Mouse (Mus musculus): ENCODE results near the gene Gm28635. TPM values are rescaled to one million over a fixed set of nuclear protein-coding genes. Genes with fewer than 3 reads are reported as not detected.

Gm28635 gene
- polyA plus RNA-seq, 1 experiment from 2014 or later, result not detected

GRCm38 (mm10) chr2:84670569-84670933 is 7.3 kb downstream of the Gm28635 start, which contains the start of gene Selenoh:
Gene Selenoh (minus strand): TSS chr2:84670770.
- H3K36me3 ChIP-seq (ENCODE audit: control insufficient read depth, insufficient read depth, low read length), result peaks cover 39% of the 10 kb centered on the region
- peak within 1 kb of the TSS; percentile 83 for H3K9ac ChIP-seq (replicated peaks; ENCODE audit: low read length)
- under 1% methylated on average over 20 of the region's 20 CpGs for WGBS
- no peaks in the 10 kb centered on the region for H3K27me3 ChIP-seq (ENCODE audit: control insufficient read depth, insufficient read depth, low read length)
- ATAC-seq (ENCODE audit: low FRiP score, low TSS enrichment) (peak; percentile 96), DNase-seq (peak; percentile 96)
- peak within 1 kb of the TSS; percentile 91 for H3K4me3 ChIP-seq (replicated peaks; ENCODE audit: low read depth, low read length)
- H3K4me1 ChIP-seq (ENCODE audit: control insufficient read depth, insufficient read depth, low read length), result peaks cover 7% of the 10 kb centered on the region
- peak within 1 kb of the TSS; percentile 77 for H3K4me2 ChIP-seq (ENCODE audit: low read length)
- H3K27ac ChIP-seq (replicated peaks; ENCODE audit: low read depth, low read length), result peak within 1 kb of the TSS; percentile 89
- H3K9me3 ChIP-seq (ENCODE audit: control insufficient read depth, low read length), result no peaks in the 10 kb centered on the region

- H3K4me2 ChIP-seq (ENCODE audit: low read length), result peak overlapping the region; percentile 77
- H3K9ac ChIP-seq (replicated peaks; ENCODE audit: low read length), result peak overlapping the region; percentile 83
- DNase-seq (peak; percentile 62), ATAC-seq (ENCODE audit: low FRiP score, low TSS enrichment) (peak; percentile 76)
- peaks cover 33% of the 10 kb centered on the region for H3K36me3 ChIP-seq (ENCODE audit: control insufficient read depth, insufficient read depth, low read length)
- H3K9me3 ChIP-seq (ENCODE audit: control insufficient read depth, low read length), result no peaks in the 10 kb centered on the region
- no peaks in the 10 kb centered on the region for H3K27me3 ChIP-seq (ENCODE audit: control insufficient read depth, insufficient read depth, low read length)
- 1% methylated on average over 39 of the region's 39 CpGs for WGBS
- peak overlapping the region; percentile 89 for H3K27ac ChIP-seq (replicated peaks; ENCODE audit: low read depth, low read length)
- peaks cover 7% of the 10 kb centered on the region for H3K4me1 ChIP-seq (ENCODE audit: control insufficient read depth, insufficient read depth, low read length)
- H3K4me3 ChIP-seq (replicated peaks; ENCODE audit: low read depth, low read length), result peak overlapping the region; percentile 91
These were observed 7.8 kb downstream of the Gm28635 start for GRCm38 (mm10) chr2:84669828-84670568.

GRCm38 (mm10) chr2:84666081-84666480 is 11.8 kb downstream of the Gm28635 start:
- H3K9ac ChIP-seq (replicated peaks; ENCODE audit: low read length), result no peak overlapping the region

GRCm38 (mm10) chr2:84662866-84663265 is 15.0 kb downstream of the Gm28635 start:
- Histone ChIP-seq H3K4me2 (ENCODE audit: low read length) (no peak overlapping the region), H3K27ac (replicated peaks; ENCODE audit: low read depth, low read length) (no peak overlapping the region), H3K9ac (replicated peaks; ENCODE audit: low read length) (no peak overlapping the region), H3K36me3 (ENCODE audit: control insufficient read depth, insufficient read depth, low read length) (no peaks in the 10 kb centered on the region), H3K4me1 (ENCODE audit: control insufficient read depth, insufficient read depth, low read length) (no peaks in the 10 kb centered on the region), H3K9me3 (ENCODE audit: control insufficient read depth, low read length) (no peaks in the 10 kb centered on the region), H3K4me3 (replicated peaks; ENCODE audit: low read depth, low read length) (no peak overlapping the region), H3K27me3 (ENCODE audit: control insufficient read depth, insufficient read depth, low read length) (no peaks in the 10 kb centered on the region)
- ATAC-seq (ENCODE audit: low FRiP score, low TSS enrichment), result no peak
- peak; percentile 51 for DNase-seq
- WGBS, result 22% methylated on average over 2 of the region's 2 CpGs

More at GRCm38 (mm10) chr2:84666081-84666480, 11.8 kb downstream of the Gm28635 start:
- Histone ChIP-seq H3K27ac (replicated peaks; ENCODE audit: low read depth, low read length) (no peak overlapping the region), H3K27me3 (ENCODE audit: control insufficient read depth, insufficient read depth, low read length) (no peaks in the 10 kb centered on the region), H3K4me1 (ENCODE audit: control insufficient read depth, insufficient read depth, low read length) (peaks cover 5% of the 10 kb centered on the region), H3K9me3 (ENCODE audit: control insufficient read depth, low read length) (no peaks in the 10 kb centered on the region), H3K36me3 (ENCODE audit: control insufficient read depth, insufficient read depth, low read length) (peaks cover 6% of the 10 kb centered on the region; the same call in 1 of the 2 replicates), H3K4me2 (ENCODE audit: low read length) (no peak overlapping the region), H3K4me3 (replicated peaks; ENCODE audit: low read depth, low read length) (no peak overlapping the region)
- 68% methylated on average over 12 of the region's 12 CpGs for WGBS
- DNase-seq, result no peak
- ATAC-seq (ENCODE audit: low FRiP score, low TSS enrichment), result no peak

- no peak overlapping the region for H3K4me2 ChIP-seq (ENCODE audit: low read length)
- no peaks in the 10 kb centered on the region for H3K9me3 ChIP-seq (ENCODE audit: control insufficient read depth, low read length)
- H3K27me3 ChIP-seq (ENCODE audit: control insufficient read depth, insufficient read depth, low read length), result no peaks in the 10 kb centered on the region
- 73% methylated on average over 3 of the region's 3 CpGs for WGBS
- no peak overlapping the region for H3K9ac ChIP-seq (replicated peaks; ENCODE audit: low read length)
- no peak overlapping the region for H3K4me3 ChIP-seq (replicated peaks; ENCODE audit: low read depth, low read length)
- H3K4me1 ChIP-seq (ENCODE audit: control insufficient read depth, insufficient read depth, low read length), result no peaks in the 10 kb centered on the region
- no peaks in the 10 kb centered on the region for H3K36me3 ChIP-seq (ENCODE audit: control insufficient read depth, insufficient read depth, low read length)
- DNase-seq (peak; percentile 48), ATAC-seq (ENCODE audit: low FRiP score, low TSS enrichment) (no peak)
- H3K27ac ChIP-seq (replicated peaks; ENCODE audit: low read depth, low read length), result no peak overlapping the region
These were observed 17.6 kb downstream of the Gm28635 start for GRCm38 (mm10) chr2:84660253-84660652.

- WGBS, result 93% methylated on average over 32 of the region's 32 CpGs
- H3K9me3 ChIP-seq (ENCODE audit: control insufficient read depth, low read length), result no peaks in the 10 kb centered on the region
- no peak within 1 kb of the TSS for H3K4me2 ChIP-seq (ENCODE audit: low read length)
- no peak within 1 kb of the TSS for H3K4me3 ChIP-seq (replicated peaks; ENCODE audit: low read depth, low read length)
- H3K36me3 ChIP-seq (ENCODE audit: control insufficient read depth, insufficient read depth, low read length), result no peaks in the 10 kb centered on the region
- ATAC-seq (ENCODE audit: low FRiP score, low TSS enrichment), result no peak
- no peak for DNase-seq
- no peak within 1 kb of the TSS for H3K9ac ChIP-seq (replicated peaks; ENCODE audit: low read length)
- no peaks in the 10 kb centered on the region for H3K27me3 ChIP-seq (ENCODE audit: control insufficient read depth, insufficient read depth, low read length)
- no peak within 1 kb of the TSS for H3K27ac ChIP-seq (replicated peaks; ENCODE audit: low read depth, low read length)
- H3K4me1 ChIP-seq (ENCODE audit: control insufficient read depth, insufficient read depth, low read length), result no peaks in the 10 kb centered on the region
These were observed 19.0 kb downstream of the Gm28635 start, which contains the start of gene Btbd18 for GRCm38 (mm10) chr2:84658806-84659205. Gene Btbd18 (plus strand): TSS chr2:84659079.

GRCm38 (mm10) chr2:84655864-84656263 is 22.0 kb downstream of the Gm28635 start:
- DNase-seq (no peak), ATAC-seq (ENCODE audit: low FRiP score, low TSS enrichment) (no peak)
- Histone ChIP-seq H3K4me2 (ENCODE audit: low read length) (no peak overlapping the region), H3K27ac (replicated peaks; ENCODE audit: low read depth, low read length) (no peak overlapping the region), H3K4me1 (ENCODE audit: control insufficient read depth, insufficient read depth, low read length) (no peaks in the 10 kb centered on the region), H3K4me3 (replicated peaks; ENCODE audit: low read depth, low read length) (no peak overlapping the region), H3K9me3 (ENCODE audit: control insufficient read depth, low read length) (no peaks in the 10 kb centered on the region), H3K36me3 (ENCODE audit: control insufficient read depth, insufficient read depth, low read length) (no peaks in the 10 kb centered on the region), H3K27me3 (ENCODE audit: control insufficient read depth, insufficient read depth, low read length) (no peaks in the 10 kb centered on the region), H3K9ac (replicated peaks; ENCODE audit: low read length) (no peak overlapping the region)
- WGBS, result 74% methylated on average over 1 of the region's 1 CpGs

- no peaks in the 10 kb centered on the region for H3K9me3 ChIP-seq (ENCODE audit: control insufficient read depth, low read length)
- no peak for ATAC-seq (ENCODE audit: low FRiP score, low TSS enrichment)
- no peak overlapping the region for H3K4me3 ChIP-seq (replicated peaks; ENCODE audit: low read depth, low read length)
- no peak for DNase-seq
- H3K9ac ChIP-seq (replicated peaks; ENCODE audit: low read length), result no peak overlapping the region
- no peaks in the 10 kb centered on the region for H3K27me3 ChIP-seq (ENCODE audit: control insufficient read depth, insufficient read depth, low read length)
- no peaks in the 10 kb centered on the region for H3K4me1 ChIP-seq (ENCODE audit: control insufficient read depth, insufficient read depth, low read length)
- H3K27ac ChIP-seq (replicated peaks; ENCODE audit: low read depth, low read length), result no peak overlapping the region
- no peaks in the 10 kb centered on the region for H3K36me3 ChIP-seq (ENCODE audit: control insufficient read depth, insufficient read depth, low read length)
- no peak overlapping the region for H3K4me2 ChIP-seq (ENCODE audit: low read length)
These were observed 24.5 kb downstream of the Gm28635 start for GRCm38 (mm10) chr2:84653354-84653753.

Data from midbrain, embryonic 14.5 days (tissue).